Mouse (Mus musculus) neural tube, embryonic 12.5 days (tissue): Measurements from ENCODE around the gene Bbs9. TPM values are rescaled to one million over a fixed set of nuclear protein-coding genes. Genes with fewer than 3 reads are reported as not detected.

ENCODE experiments used
- polyA plus RNA-seq: library from polyadenylated mRNA; unstranded; fragments of >200 nt; fragmentation: Nextera tagmentation; extraction: Ambion mirVana; gene quantifications from 2 replicates; pipeline ENCODE4 v1.2.1, GENCODE M21; 2016

Bbs9 gene
- polyA plus RNA-seq, 1 experiment from 2014 or later = 18.5 TPM

Other genes starting within 250 kb of the Bbs9 start
- 4.7 and 5.1 TPM in 2 replicates for gene Zfp599, start 215.8 kb upstream of the Bbs9 start, polyA plus RNA-seq
- 36.3 and 38.8 TPM in 2 replicates for gene Zfp810, start 168.1 kb upstream of the Bbs9 start, polyA plus RNA-seq
- gene Anln, start 86.5 kb upstream of the Bbs9 start, polyA plus RNA-seq = 23.9 and 26.9 TPM in 2 replicates
- gene 9530077C05Rik, start 64.2 kb upstream of the Bbs9 start, polyA plus RNA-seq = 6.2 and 6.7 TPM in 2 replicates
- not detected in 2 replicates for gene Gm17545, start 21.4 kb upstream of the Bbs9 start, polyA plus RNA-seq
- gene Rp9, start 6.0 kb upstream of the Bbs9 start, polyA plus RNA-seq = 57.3 TPM in 2 replicates